Mouse (Mus musculus) heart, postnatal 25 days (tissue): Measurements from ENCODE around the gene D630039A03Rik. TPM values are rescaled to one million over a fixed set of nuclear protein-coding genes. Genes with fewer than 3 reads are reported as not detected.

Experiments
- DNase-seq: peaks from one replicate; pipeline ENCODE4 v3.0.0; 2022; ENCODE audit warnings: low spot score
- intact Hi-C: fragments of 180-260 bp; cut with DNase I; formaldehyde crosslinking; loops from one replicate; pipeline ENCODE4 v1.15.1; 2025
- total RNA-seq, 2 experiments: library from RNA; stranded (reverse); gene quantifications; 2 replicates each; pipeline ENCODE4 v1.2.3; 2021

Gene D630039A03Rik
- total RNA-seq, 2 experiments from 2014 or later = 0.26 to 0.28 TPM

DNA sequence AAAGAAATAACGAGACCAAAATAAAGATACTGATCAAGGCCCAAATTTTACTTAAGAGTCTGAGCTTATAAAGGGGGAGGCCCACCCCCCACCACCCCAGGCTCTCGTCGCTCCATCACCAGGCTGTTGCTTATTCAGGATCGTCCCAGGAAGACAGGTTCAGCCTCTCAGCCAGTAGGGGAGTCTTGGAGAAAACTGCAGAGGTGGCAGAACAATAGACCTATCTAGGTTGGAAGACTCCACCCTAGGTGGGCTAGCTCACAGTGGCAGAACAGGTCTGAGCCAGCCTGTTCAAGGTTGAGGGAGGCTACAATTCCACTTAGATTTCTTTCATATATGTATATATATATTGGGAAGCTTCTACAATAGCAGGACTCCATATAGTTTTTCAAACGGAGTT lies 18.1 kb upstream of the D630039A03Rik start:
- DNase-seq = no peak
- intact Hi-C loops = no loop called here

DNA sequence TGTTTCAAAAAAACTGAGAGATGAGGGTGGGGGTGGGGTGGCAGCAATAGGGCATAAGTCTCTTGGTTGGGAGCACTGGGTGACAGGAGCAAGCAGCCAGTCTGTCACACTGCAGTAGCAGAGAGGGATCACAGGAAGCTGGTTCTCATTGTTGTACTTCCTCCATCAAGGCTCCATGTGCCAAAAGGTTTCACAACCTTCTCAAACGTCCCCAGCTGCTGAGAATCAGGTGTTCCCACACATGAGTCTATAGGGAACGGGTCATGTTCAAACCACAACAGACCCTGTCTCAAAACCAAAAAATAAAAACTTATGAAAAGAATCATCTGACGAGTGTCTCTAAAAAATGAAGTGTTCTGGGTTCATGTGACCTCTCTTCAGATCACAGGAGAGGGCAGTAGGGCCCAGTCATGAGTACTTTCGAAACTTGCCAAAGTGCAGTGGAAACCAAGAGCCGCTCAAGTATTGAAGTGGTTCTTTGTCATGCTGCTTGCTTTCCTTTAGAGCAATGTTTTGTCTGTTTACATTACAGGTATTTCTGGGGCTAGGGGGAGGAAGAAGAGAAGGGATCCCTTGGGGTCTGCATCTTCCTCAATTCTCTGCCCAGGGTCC lies 14.6 kb upstream of the D630039A03Rik start:
- intact Hi-C loops = no loop called here
- no peak for DNase-seq

DNA sequence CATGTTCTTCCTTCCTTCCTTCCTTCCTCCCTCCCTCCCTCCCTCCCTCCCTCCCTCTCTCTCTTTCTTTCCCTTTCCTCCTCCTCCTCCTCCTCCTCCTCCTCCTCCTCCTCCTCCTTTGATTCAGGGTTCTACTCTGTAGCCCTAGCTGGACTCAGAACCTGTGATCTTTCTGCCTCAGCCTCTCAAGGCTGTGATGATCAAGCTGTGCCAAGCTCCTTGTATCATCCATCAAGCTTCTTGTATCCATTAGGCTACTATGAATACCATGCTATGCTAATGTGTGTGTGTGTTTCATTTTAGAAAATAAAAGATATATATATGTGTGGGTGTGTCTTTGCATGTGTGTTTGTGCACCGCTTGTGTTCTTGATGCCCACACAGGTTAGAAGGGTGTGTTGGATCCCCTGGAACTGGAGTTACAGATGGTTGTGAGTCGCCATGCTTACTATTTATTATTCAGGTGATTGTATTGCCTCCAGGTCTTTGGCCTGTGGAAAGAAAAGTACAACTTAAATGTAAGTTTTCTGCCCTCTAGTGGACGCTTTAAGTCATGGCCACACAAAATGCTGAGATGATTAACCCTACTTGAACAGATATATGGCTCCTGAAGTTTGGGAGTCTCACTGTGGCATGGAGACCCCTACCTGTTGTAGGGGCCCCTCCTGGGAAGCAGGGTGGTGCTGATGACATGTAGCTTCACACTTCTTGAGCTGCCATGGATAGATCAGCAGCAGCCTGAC lies 11.5 kb upstream of the D630039A03Rik start:
- intact Hi-C loops = loop anchor here (2.0 to 5.0 kb wide), 2 partner anchors 25 to 325 kb away; no protein-coding TSS in a partner anchor
- DNase-seq = no peak

DNA sequence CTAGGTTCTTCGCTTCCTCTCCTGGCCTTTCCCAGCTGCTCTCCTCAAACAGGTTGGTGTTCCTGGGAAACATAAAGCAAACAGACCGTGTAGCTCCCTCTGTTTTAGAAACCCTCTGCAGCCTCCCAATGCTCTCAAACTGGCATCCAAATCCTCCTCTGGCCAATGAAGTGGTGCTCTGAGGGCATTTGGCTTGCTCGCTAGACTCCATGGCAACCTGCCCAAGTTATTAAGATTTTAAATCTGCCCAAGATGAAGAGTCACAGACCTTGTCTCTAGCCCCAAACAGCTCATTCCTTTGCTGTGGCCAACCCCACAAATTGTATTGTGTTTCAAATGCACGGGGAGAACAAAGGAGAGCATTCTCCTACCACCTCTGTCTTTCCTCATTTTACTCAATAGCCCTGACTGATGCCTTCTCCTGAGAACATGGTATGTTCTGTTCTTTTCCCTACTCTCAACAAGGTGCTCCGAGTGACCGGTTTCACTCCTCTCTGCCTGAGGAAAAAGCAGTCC lies 8.5 kb upstream of the D630039A03Rik start:
- no peak for DNase-seq
- intact Hi-C loops = loop anchor here (5.0 kb wide), 1 partner anchor 328 kb away; no protein-coding TSS in a partner anchor

DNA sequence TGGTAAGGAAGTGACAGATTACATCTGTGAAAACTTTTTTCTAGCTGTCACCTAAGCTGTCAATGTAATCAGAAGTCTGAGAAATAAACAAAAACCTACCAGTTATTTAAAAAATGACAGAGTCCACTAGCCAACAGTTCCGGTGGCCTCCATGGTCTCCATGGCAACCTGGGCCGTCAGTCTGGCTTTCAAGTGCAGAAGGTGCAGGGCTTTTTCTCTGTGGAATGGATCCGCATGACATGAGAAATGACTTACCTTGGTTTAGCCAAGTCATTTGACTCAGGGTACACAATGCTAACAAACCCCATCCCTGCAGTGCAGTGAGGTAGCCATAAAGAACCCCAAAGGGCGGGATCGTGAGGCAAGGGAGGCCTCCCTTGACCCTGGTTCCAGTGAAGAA lies 6.1 kb upstream of the D630039A03Rik start:
- no peak for DNase-seq
- intact Hi-C loops = no loop called here

DNA sequence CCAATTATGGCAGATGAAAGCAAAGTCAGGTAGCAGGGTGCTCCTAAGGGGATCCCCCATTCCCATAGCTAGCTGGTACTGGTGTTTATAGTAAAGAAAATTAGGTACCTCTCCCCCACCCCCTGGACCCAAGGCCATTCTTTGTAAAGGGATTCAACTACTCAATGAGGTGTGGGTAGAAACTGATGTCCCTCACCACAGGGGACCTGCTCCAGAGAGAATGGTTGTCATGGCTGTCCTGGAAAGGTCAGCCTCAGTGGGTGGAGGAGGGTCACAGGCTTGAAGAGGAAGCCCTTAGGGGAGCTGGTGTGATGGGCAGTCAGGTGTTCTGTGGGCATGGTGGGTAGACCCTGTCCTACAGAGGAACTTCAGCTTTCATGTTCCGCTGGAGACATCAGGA lies 4.4 kb upstream of the D630039A03Rik start:
- no peak for DNase-seq
- intact Hi-C loops = no loop called here

DNA sequence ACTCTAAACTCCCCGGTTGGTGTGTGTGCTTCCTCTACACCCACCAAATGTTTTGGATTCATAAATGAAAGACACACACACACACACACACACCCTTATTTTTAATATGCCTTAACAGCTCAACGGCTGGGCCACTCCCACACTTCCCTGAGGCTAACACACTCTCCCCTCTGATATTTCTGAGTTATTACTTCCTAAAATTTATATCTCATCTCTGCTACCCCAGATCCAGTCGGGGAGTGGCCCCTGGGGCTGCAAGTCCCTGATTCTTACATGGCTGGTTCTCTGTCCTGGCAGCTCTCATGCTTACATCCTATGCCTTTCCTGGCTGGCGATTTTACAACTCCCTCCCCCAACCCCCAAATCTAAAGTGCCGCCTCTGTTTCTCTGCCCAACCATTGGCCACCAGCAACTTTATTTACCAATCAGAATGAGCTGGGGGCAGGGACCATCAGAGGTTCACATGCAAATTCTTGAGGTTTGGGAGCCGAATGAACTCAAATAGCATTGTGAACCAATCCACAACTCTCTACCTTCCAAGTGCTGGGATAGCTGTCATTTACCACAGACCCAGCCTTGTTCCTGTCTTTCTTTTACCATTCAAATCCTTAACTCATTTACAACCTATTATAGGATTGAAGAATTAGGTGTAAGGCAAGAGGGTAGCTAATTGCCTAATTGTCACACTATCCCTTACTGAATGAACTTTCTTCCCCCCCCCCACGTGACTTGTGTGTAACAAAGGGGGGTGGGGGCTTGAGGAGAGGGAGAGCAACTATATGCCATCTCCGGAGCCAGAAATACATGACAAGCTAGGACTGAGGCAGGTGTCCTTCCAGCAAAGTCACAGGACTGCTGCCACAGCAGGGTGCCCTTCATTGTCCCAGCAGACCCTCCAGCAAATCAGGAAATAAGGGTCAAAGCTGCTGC lies 3.7 kb upstream of the D630039A03Rik start:
- no peak for DNase-seq
- intact Hi-C loops = no loop called here

DNA sequence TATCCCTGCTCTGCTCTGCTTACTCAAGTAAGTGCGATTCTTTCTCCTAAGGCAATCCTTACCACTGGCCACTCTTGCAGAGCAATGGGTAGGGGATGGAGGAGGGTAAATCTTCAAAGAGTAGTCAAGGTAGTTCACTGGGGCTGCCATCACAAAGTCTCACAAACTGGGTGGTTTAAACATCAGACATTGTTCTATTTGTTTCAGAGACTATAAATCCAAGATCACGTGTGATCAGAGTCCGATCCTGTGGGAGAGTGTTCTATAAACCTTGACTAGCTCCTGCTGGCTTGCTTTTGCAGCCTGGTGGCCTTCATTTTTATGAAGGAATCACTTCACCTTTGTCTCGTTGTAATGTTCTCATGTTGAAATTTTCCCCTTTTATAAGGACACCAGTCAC lies 614 bp upstream of the D630039A03Rik start:
- DNase-seq = no peak
- intact Hi-C loops = no loop called here

DNA sequence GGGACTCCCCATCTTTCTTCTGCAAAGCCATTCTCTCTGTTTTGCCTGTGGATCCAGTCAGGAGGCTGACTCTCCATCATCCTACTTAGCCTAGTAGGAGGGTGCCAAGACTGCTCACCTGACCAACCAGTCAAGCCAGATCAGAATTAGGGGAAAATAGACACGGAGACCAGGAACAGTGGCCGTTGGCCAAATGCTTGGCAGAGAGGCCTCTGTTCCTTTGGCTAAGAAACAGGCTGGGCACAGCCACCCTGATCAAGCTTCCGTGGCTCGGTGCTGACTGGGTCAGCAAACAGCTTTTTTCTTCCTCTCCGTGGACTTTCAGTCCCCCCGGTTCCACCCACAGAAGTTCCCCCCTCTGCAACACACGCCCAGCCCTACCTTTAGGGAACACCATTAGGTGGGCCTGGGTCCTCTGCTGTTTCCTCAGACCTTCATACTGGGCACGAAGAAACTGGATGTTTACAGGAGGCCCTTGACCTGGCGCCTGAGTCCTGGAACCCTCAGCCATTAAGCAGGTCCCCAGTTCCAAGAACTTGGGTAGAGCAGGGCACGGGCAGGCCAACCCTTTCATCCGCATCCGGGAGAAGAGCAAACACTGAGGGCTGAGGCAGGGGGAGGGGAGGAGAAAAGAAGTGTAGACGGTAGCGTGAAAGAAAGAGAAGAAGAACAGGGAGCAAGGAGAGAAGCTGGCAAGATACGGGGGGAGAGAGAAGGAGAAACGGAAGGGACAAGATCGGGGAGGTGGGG lies 706 bp downstream of the D630039A03Rik start:
- intact Hi-C loops = no loop called here
- no peak for DNase-seq

DNA sequence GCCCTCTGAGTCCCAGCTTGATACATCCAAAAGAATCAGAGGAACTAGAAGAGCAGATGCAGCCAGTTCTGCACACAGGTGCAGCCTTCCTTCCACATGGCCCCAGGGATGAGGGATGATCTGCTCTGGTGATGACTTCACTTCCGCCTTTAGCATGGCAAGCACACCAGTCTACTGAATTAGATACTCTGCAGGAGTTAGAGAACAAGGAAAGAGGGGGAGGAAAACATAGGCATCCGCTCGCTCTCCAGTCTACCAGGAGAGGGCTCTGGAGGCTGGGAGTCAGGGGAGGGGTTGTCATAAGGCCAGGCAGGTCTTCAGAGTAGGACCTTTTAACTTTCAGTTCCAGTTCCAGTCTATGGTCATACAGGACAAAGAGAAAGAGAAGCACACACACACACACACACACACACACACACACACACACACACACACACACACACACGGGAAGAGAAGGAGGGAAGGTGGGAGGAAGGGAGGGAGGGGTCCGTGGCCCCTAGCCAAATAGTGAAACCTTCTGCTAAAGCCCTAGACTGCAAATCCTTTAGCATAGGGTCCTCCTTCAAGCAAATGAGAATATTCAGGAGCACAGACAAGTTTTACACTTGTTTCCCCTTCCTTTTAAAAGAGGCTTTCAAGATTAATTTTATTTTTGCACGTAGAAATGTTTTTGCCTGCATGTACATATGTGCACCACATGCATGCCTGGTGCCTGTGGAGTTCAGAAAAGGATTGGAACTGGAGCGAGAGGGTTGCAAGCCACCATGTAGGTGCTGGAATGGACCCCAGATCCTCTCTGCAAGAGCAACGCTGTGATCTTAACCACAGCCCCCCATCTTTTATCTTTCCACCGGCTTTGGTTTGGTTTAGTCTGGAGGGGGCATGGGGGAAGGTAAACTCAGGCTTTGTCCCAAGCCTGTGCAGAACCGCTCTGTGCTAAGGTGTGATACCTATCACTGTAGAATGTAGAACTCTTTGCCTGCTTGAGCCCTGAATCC lies 1.6 kb downstream of the D630039A03Rik start:
- intact Hi-C loops = no loop called here
- no peak for DNase-seq

DNA sequence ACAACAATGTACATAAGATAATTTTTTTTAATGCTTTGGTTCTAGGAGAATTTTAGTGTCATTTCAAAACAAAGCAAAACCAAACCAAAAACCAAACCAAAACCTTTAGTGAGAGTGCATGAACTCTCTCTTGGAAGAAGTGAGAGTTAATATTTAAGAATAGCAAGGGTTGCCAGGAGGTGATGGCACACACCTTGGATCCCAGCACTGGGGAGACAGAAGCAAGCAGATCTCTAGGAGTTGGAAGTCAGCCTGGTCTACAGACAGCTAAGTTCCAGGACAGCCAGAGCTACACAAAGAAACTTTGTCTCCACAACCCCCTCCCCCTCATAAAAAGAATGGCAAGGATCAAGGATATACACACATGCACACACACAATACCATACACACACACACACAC lies 3.1 kb downstream of the D630039A03Rik start:
- no peak for DNase-seq
- intact Hi-C loops = no loop called here

DNA sequence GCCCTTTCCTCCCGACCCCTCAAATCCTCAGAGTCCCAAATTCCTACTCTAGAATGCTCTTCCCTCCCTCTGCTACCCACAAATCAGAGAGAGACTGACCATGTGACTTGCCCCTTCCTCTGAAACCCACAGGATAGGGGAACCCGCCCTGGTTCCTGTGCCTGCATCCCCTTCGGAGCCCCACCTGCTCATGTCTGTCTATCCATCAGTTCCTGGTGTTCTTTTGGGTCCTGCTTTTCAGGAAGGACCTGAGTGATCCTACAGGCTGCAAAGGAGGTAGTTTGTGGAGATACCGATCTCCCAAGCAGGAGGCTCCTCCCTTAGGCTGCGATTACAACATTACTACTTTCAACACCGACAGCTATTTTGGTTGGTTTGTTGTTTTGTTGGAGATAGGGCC lies 7.2 kb downstream of the D630039A03Rik start:
- DNase-seq = no peak
- intact Hi-C loops = loop anchor here (10.0 kb wide), 1 partner anchor 534 kb away; no protein-coding TSS in a partner anchor

DNA sequence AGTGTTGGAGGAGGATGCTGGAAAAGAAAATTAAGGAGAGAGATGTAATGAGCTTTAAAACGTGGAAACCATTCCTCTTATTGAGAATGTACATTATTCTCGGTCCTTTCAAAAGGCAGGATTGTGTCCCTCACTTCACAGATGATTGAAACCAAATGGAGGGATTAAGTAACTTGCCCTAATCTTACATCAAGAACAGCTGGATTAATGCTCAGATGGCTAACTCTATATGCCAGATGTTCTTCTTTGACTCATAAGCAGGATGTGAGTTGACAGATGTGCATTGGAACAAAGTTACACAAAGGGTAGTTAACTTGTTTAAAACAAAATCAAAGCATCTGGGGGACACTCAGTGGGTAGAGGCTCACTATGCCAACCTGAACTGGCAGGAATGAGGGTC lies 9.4 kb downstream of the D630039A03Rik start:
- intact Hi-C loops = loop anchor here (10.0 kb wide), 1 partner anchor 532 kb away; no protein-coding TSS in a partner anchor
- no peak for DNase-seq

DNA sequence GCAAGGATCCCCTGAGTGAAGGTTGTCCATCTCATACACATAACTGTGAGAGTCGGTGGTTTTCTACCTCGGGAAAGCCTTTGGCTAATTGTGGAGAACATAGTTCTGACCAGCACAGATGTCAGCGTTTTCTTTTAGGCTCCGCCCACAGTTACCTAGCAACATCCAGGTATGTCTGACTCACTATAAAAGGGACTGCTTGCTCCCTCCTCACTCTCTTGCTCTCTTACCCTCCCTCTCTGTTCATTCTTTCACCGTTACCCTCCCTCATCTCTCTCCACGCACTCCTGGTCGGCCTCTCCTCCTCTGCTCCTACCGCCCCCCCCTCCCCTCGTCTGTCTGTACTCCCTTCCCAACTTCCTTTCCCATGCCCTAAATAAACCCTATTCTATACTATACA lies 11.5 kb downstream of the D630039A03Rik start:
- DNase-seq = no peak

DNA sequence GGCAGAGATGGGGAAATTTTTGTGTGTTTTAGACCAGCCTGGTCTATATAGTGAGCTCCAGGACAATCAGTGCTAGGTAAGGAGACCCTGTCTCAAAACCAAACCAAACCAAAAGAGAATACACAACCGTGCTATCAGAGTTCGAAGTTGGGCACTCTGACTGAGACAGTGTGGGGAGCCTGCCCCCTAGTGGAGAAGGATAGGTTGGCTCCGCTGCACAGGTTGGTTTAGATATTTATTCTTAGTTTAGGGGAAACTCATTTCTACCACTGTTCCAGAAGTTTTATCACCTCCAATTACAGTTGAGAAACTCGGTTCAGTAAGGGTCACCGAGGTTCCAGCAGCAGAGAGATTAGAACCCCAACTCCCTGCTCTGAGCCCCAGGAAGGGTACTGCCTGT lies 11.9 kb downstream of the D630039A03Rik start:
- DNase-seq = no peak
- intact Hi-C loops = loop anchor here (1.0 to 10.0 kb wide), 3 partner anchors 233 to 529 kb away; no protein-coding TSS in a partner anchor

More for the DNA sequence above, 11.5 kb downstream of the D630039A03Rik start:
- intact Hi-C loops = loop anchor here (1.0 to 10.0 kb wide), 3 partner anchors 233 to 530 kb away; no protein-coding TSS in a partner anchor

DNA sequence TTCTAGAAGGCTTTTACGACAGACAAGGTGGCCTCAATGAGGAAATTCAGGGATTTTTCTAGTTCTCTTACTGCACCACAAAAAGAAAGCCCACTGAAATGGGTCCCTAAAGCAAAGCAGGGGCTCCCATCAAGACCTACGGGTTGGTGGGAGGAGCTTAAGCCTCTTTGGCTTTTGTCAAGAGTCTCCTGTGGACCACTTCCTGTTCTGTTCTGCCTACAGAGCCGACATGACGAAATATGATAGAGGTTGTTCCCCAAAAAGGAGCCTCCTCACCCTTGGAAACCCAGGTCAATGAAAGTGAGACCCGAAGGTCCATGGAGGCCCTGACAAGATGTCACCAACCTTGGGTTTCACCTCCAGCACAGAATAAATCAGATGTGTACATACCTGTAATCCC lies 13.5 kb downstream of the D630039A03Rik start:
- DNase-seq = no peak
- intact Hi-C loops = loop anchor here (2.0 to 10.0 kb wide), 3 partner anchors 26 to 528 kb away; no protein-coding TSS in a partner anchor

DNA sequence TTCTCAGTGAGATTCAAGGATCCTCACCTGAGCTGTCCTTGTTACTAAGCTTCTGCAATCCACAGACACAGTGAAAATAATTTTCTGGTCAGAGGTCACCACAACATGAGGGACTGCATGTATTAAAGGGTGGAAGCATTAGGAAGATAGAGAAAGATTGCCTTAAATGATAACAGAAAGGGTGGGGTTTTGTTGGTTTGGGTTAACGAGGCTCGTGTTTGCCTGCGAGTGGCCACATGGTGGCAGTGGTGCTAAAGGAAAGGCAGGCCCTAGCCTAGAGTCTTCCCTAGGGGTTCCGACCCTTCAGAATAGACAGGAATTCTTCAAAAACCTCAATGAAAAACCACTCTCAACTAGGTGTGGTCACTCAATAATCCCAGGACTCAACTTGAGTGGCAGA lies 14.9 kb downstream of the D630039A03Rik start:
- no peak for DNase-seq
- intact Hi-C loops = loop anchor here (1.0 to 10.0 kb wide), 3 partner anchors 176 to 526 kb away; no protein-coding TSS in a partner anchor

DNA sequence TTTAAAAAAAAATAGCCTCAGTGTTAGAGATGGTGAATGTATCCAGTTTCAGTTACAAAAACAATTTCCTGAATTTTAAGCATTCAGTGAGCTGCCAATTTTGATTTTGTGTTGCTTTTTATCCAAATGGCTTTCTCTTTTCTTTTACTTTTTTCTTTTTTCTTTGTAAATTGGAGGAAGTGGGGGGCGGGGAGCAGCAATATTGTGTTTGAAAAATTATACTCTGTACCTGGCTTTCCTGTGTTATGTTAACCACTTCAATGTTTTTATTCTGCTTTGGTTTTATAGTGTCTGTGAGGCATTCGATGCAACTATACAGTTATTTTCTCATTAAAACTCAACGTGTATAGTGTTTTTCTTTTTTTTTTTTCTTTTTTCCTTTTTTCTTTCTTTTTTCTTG lies 19.5 kb downstream of the D630039A03Rik start:
- intact Hi-C loops = no loop called here
- DNase-seq = no peak
